Mouse (Mus musculus) heart, embryonic 16.5 days (tissue): ENCODE data around the gene Fndc4. TPM values are rescaled to one million over a fixed set of nuclear protein-coding genes. Genes with fewer than 3 reads are reported as not detected.

ENCODE experiments used
- ATAC-seq: fragments of 200-750 bp; cut with Nextera tagmentation; replicated peaks from 2 replicates; pipeline ENCODE4 v1.8.0; 2017; ENCODE audit warnings: moderate number of reproducible peaks; ENCODE audit not compliant: insufficient read depth, low FRiP score; ENCODE audit errors: extremely low read depth
- H3K27ac ChIP-seq: fragments of 300-500 bp; sonication (generic); 2 replicates; pipeline ENCODE4 v1.5.1; 2014; ENCODE audit warnings: mild to moderate bottlenecking, low read length, control low read depth, moderate library complexity
- H3K27me3 ChIP-seq: fragments of 300-500 bp; sonication (generic); 2 replicates; pipeline ENCODE4 v1.6.1; 2014; ENCODE audit warnings: low read length, mixed read lengths; ENCODE audit not compliant: control insufficient read depth, insufficient read depth
- H3K36me3 ChIP-seq: fragments of 300-500 bp; sonication (generic); 2 replicates; pipeline ENCODE4 v1.6.1; 2014; ENCODE audit not compliant: control insufficient read depth, insufficient read depth
- H3K4me1 ChIP-seq: fragments of 300-500 bp; sonication (generic); 2 replicates; pipeline ENCODE4 v1.6.1; 2014; ENCODE audit warnings: low read length, mixed read lengths; ENCODE audit not compliant: control insufficient read depth, insufficient read depth
- H3K4me2 ChIP-seq: fragments of 300-500 bp; sonication (generic); 2 replicates; pipeline ENCODE4 v1.6.1; 2014; ENCODE audit warnings: low read depth, mild to moderate bottlenecking, control low read depth, low read length
- H3K4me3 ChIP-seq: fragments of 300-500 bp; sonication (generic); 2 replicates; pipeline ENCODE4 v1.5.1; 2014; ENCODE audit warnings: mild to moderate bottlenecking, control low read depth, low read length
- H3K9ac ChIP-seq: fragments of 300-500 bp; sonication (generic); 2 replicates; pipeline ENCODE4 v1.6.1; 2014; ENCODE audit warnings: low read length, control low read depth
- H3K9me3 ChIP-seq: fragments of 300-500 bp; sonication (generic); replicated peaks from 2 replicates; pipeline ENCODE4 v1.6.1; 2016; ENCODE audit warnings: low read length; ENCODE audit not compliant: control insufficient read depth
- WGBS: fragments of 180-500 bp; shearing (Covaris S2); extraction: QIAGEN DNeasy Blood & Tissue Kit; methylation state at CpG from one replicate; pipeline ENCODE4 v1.1.7; 2014; 5-methylcytosine and 5-hydroxymethylcytosine counted together
- polyA plus RNA-seq: library from polyadenylated mRNA; unstranded; fragments of >200 nt; fragmentation: Nextera tagmentation; extraction: Ambion mirVana; gene quantifications from 2 replicates; pipeline ENCODE4 v1.2.1, GENCODE M21; 2015

Gene Fndc4
- polyA plus RNA-seq, 1 experiment from 2014 or later, result 16.9 TPM

- H3K27me3 ChIP-seq, result no peaks in the 10 kb centered on the region
- no peak for ATAC-seq
Measured at GRCm38 (mm10) chr5:31253806-31254205, 42.1 kb downstream of the Fndc4 start.

GRCm38 (mm10) chr5:31252795-31253545, 42.9 kb downstream of the Fndc4 start:
- no peak overlapping the region for H3K4me2 ChIP-seq
- no peak overlapping the region for H3K4me3 ChIP-seq
- peaks cover 12% of the 10 kb centered on the region for H3K4me1 ChIP-seq
- H3K9ac ChIP-seq, result no peak overlapping the region
- WGBS, result 82% methylated on average over 16 of the region's 16 CpGs
- H3K36me3 ChIP-seq, result peaks cover 38% of the 10 kb centered on the region
- no peaks in the 10 kb centered on the region for H3K27me3 ChIP-seq
- H3K27ac ChIP-seq, result no peak overlapping the region
- no peak for ATAC-seq
- no peaks in the 10 kb centered on the region for H3K9me3 ChIP-seq

More at GRCm38 (mm10) chr5:31253806-31254205, 42.1 kb downstream of the Fndc4 start:
- Histone ChIP-seq H3K4me2 (no peak overlapping the region), H3K9me3 (no peaks in the 10 kb centered on the region), H3K4me3 (no peak overlapping the region), H3K36me3 (peaks cover 32% of the 10 kb centered on the region), H3K9ac (no peak overlapping the region), H3K4me1 (peaks cover 12% of the 10 kb centered on the region), H3K27ac (peak overlapping the region; percentile 49; the same call in 1 of the 2 replicates)
- 69% methylated on average over 8 of the region's 8 CpGs for WGBS

GRCm38 (mm10) chr5:31252151-31252550, 43.7 kb downstream of the Fndc4 start:
- Histone ChIP-seq H3K36me3 (peaks cover 46% of the 10 kb centered on the region), H3K27ac (no peak overlapping the region), H3K27me3 (no peaks in the 10 kb centered on the region), H3K4me1 (peaks cover 12% of the 10 kb centered on the region), H3K4me3 (peak overlapping the region; percentile 42), H3K9me3 (no peaks in the 10 kb centered on the region), H3K4me2 (peak overlapping the region; percentile 63), H3K9ac (peak overlapping the region; percentile 58)
- 63% methylated on average over 10 of the region's 10 CpGs for WGBS
- no peak for ATAC-seq

GRCm38 (mm10) chr5:31251541-31252101, 44.3 kb downstream of the Fndc4 start, which contains the start of gene Krtcap3:
Gene Krtcap3, plus strand, starts transcription at chr5:31251691.
- peak within 1 kb of the TSS; percentile 42 for H3K4me3 ChIP-seq
- WGBS, result 29% methylated on average over 47 of the region's 47 CpGs
- no peaks in the 10 kb centered on the region for H3K27me3 ChIP-seq
- H3K27ac ChIP-seq, result no peak within 1 kb of the TSS
- peaks cover 12% of the 10 kb centered on the region for H3K4me1 ChIP-seq
- ATAC-seq, result peak; percentile 57
- peaks cover 47% of the 10 kb centered on the region for H3K36me3 ChIP-seq
- peak within 1 kb of the TSS; percentile 63 for H3K4me2 ChIP-seq
- H3K9ac ChIP-seq, result peak within 1 kb of the TSS; percentile 58
- H3K9me3 ChIP-seq, result no peaks in the 10 kb centered on the region

- peaks cover 55% of the 10 kb centered on the region for H3K36me3 ChIP-seq
- H3K4me1 ChIP-seq, result peaks cover 12% of the 10 kb centered on the region
- no peak overlapping the region for H3K27ac ChIP-seq
- H3K9ac ChIP-seq, result no peak overlapping the region
- H3K9me3 ChIP-seq, result no peaks in the 10 kb centered on the region
- no peaks in the 10 kb centered on the region for H3K27me3 ChIP-seq
- no peak overlapping the region for H3K4me3 ChIP-seq
- WGBS, result 57% methylated on average over 4 of the region's 4 CpGs
- ATAC-seq, result no peak
- no peak overlapping the region for H3K4me2 ChIP-seq
Measured at GRCm38 (mm10) chr5:31250716-31251115, 45.2 kb downstream of the Fndc4 start.

Other genes with a start within 250 kb of the Fndc4 start
- gene Atraid, start 247.8 kb downstream of the Fndc4 start, polyA plus RNA-seq, result 117 and 121 TPM in 2 replicates
- 9.4 and 9.5 TPM in 2 replicates for gene Slc5a6, start 247.2 kb downstream of the Fndc4 start, polyA plus RNA-seq
- gene Cad, start 241.3 kb downstream of the Fndc4 start, polyA plus RNA-seq, result 14.4 and 18.4 TPM in 2 replicates
- not detected in 2 replicates for gene Dnajc5g, start 189.8 kb downstream of the Fndc4 start, polyA plus RNA-seq
- gene Slc30a3, start 187.8 kb downstream of the Fndc4 start, polyA plus RNA-seq, result 0.27 and 0.35 TPM in 2 replicates
- 8.1 and 11.2 TPM in 2 replicates for gene Trim54, start 179.4 kb downstream of the Fndc4 start, polyA plus RNA-seq
- gene Ucn, start 157.3 kb downstream of the Fndc4 start, polyA plus RNA-seq, result not detected in 2 replicates
- gene Mpv17, start 141.8 kb downstream of the Fndc4 start, polyA plus RNA-seq, result 87.6 and 91.5 TPM in 2 replicates
- gene Gm29609, start 116.2 kb downstream of the Fndc4 start, polyA plus RNA-seq, result 0.63 and 1.3 TPM in 2 replicates
- gene Gtf3c2, start 115.9 kb downstream of the Fndc4 start, polyA plus RNA-seq, result 39.7 and 46.4 TPM in 2 replicates
- gene Snx17, start 102.9 kb downstream of the Fndc4 start, polyA plus RNA-seq, result 113 and 122 TPM in 2 replicates
- gene Eif2b4, start 102.7 kb downstream of the Fndc4 start, polyA plus RNA-seq, result 61.4 and 73.3 TPM in 2 replicates
- gene Zfp513, start 93.8 kb downstream of the Fndc4 start, polyA plus RNA-seq, result 6.2 and 6.5 TPM in 2 replicates
- gene Ppm1g, start 75.4 kb downstream of the Fndc4 start, polyA plus RNA-seq, result 102 and 103 TPM in 2 replicates
- 123 TPM in 2 replicates for gene Nrbp1, start 55.2 kb downstream of the Fndc4 start, polyA plus RNA-seq
- 0.29 and 0.40 TPM in 2 replicates for gene Gm9970, start 54.8 kb downstream of the Fndc4 start, polyA plus RNA-seq
- gene Krtcap3, start 44.4 kb downstream of the Fndc4 start, polyA plus RNA-seq, result 5.4 and 6.3 TPM in 2 replicates
- gene Ift172, start 5.0 kb downstream of the Fndc4 start, polyA plus RNA-seq, result 22.3 and 26.8 TPM in 2 replicates
- 0.16 and 0.18 TPM in 2 replicates for gene Gckr, start 1.4 kb upstream of the Fndc4 start, polyA plus RNA-seq
- gene Zfp512, start 156.4 kb upstream of the Fndc4 start, polyA plus RNA-seq, result 41.3 and 43.0 TPM in 2 replicates
- gene 4930548H24Rik, start 189.7 kb upstream of the Fndc4 start, polyA plus RNA-seq, result not detected in 2 replicates
- gene Gpn1, start 198.7 kb upstream of the Fndc4 start, polyA plus RNA-seq, result 39.8 and 42.9 TPM in 2 replicates
- 18.9 and 20.0 TPM in 2 replicates for gene Slc4a1ap, start 230.9 kb upstream of the Fndc4 start, polyA plus RNA-seq
- 18.6 and 20.2 TPM in 2 replicates for gene Supt7l, start 231.7 kb upstream of the Fndc4 start, polyA plus RNA-seq